Mouse (Mus musculus): Measurements from ENCODE around the gene Prss35.

Gene Prss35

GRCm38 (mm10) chr9:86734357-86734756 is 9.1 kb upstream of the Prss35 start:
- no peak for DNase-seq (ENCODE audit: low read depth, low spot score)

GRCm38 (mm10) chr9:86734795-86735194 is 8.7 kb upstream of the Prss35 start:
- no peak for DNase-seq (ENCODE audit: low read depth, low spot score)

GRCm38 (mm10) chr9:86736991-86737390 is 6.5 kb upstream of the Prss35 start:
- DNase-seq (ENCODE audit: low read depth, low spot score), result no peak

GRCm38 (mm10) chr9:86738067-86738466 is 5.4 kb upstream of the Prss35 start:
- DNase-seq (ENCODE audit: low read depth, low spot score), result no peak

GRCm38 (mm10) chr9:86738801-86739200 is 4.6 kb upstream of the Prss35 start:
- peak; percentile 26 for DNase-seq (ENCODE audit: low read depth, low spot score)

GRCm38 (mm10) chr9:86739971-86740370 is 3.5 kb upstream of the Prss35 start:
- DNase-seq (ENCODE audit: low read depth, low spot score), result peak; percentile 92

- DNase-seq (ENCODE audit: low read depth, low spot score), result no peak
Measured at GRCm38 (mm10) chr9:86744041-86744440, 592 bp downstream of the Prss35 start.

GRCm38 (mm10) chr9:86745926-86746581 is 2.6 kb downstream of the Prss35 start:
- DNase-seq (ENCODE audit: low read depth, low spot score), result peak; percentile 82

GRCm38 (mm10) chr9:86762477-86763376 is 19.3 kb downstream of the Prss35 start:
- DNase-seq (ENCODE audit: low read depth, low spot score), result peak; percentile 13

GRCm38 (mm10) chr9:86764002-86764401 is 20.6 kb downstream of the Prss35 start:
- no peak for DNase-seq (ENCODE audit: low read depth, low spot score)

GRCm38 (mm10) chr9:86766991-86767390 is 23.5 kb downstream of the Prss35 start:
- no peak for DNase-seq (ENCODE audit: low read depth, low spot score)

GRCm38 (mm10) chr9:86772897-86773296 is 29.4 kb downstream of the Prss35 start:
- DNase-seq (ENCODE audit: low read depth, low spot score), result no peak

GRCm38 (mm10) chr9:86773996-86774395 is 30.5 kb downstream of the Prss35 start:
- DNase-seq (ENCODE audit: low read depth, low spot score), result no peak

GRCm38 (mm10) chr9:86775374-86775773 is 31.9 kb downstream of the Prss35 start:
- no peak for DNase-seq (ENCODE audit: low read depth, low spot score)

- no peak for DNase-seq (ENCODE audit: low read depth, low spot score)
Measured at GRCm38 (mm10) chr9:86777309-86777708, 33.9 kb downstream of the Prss35 start.

- DNase-seq (ENCODE audit: low read depth, low spot score), result no peak
Measured at GRCm38 (mm10) chr9:86778212-86778611, 34.8 kb downstream of the Prss35 start.

- no peak for DNase-seq (ENCODE audit: low read depth, low spot score)
Measured at GRCm38 (mm10) chr9:86781426-86781825, 38.0 kb downstream of the Prss35 start.

- DNase-seq (ENCODE audit: low read depth, low spot score), result no peak
Measured at GRCm38 (mm10) chr9:86782836-86783235, 39.4 kb downstream of the Prss35 start.

GRCm38 (mm10) chr9:86789186-86789585 is 45.7 kb downstream of the Prss35 start:
- DNase-seq (ENCODE audit: low read depth, low spot score), result no peak

- no peak for DNase-seq (ENCODE audit: low read depth, low spot score)
Measured at GRCm38 (mm10) chr9:86791927-86792326, 48.5 kb downstream of the Prss35 start.

GRCm38 (mm10) chr9:86795236-86795635 is 51.8 kb downstream of the Prss35 start:
- no peak for DNase-seq (ENCODE audit: low read depth, low spot score)

- DNase-seq (ENCODE audit: low read depth, low spot score), result no peak
Measured at GRCm38 (mm10) chr9:86797553-86797952, 54.1 kb downstream of the Prss35 start.

GRCm38 (mm10) chr9:86798129-86798528 is 54.7 kb downstream of the Prss35 start:
- no peak for DNase-seq (ENCODE audit: low read depth, low spot score)

Data from ES-CJ7 (cell line).